Mouse (Mus musculus) activated CD4-positive, CD25-positive, alpha-beta regulatory T cell, adult 4 months (primary cell): ENCODE measurements at regions not wholly inside any gene's neighbourhood (a gene's known extent, or its start where the extent isn't known, plus 50 kb on each side); places are given as distances from the start of the nearest gene placed in this dataset.

Source experiments
- ATAC-seq: one replicate; pipeline ENCODE4 v1.8.0; 2017

- no peak for ATAC-seq
These were observed 104.8 kb upstream of the E030018B13Rik start for GRCm38 (mm10) chr7:63811816-63812215.

GRCm38 (mm10) chr7:63815531-63815930 lies 101.1 kb upstream of the E030018B13Rik start:
- ATAC-seq, result peak; percentile 26

- ATAC-seq, result peak; percentile 85
These were observed 100.4 kb upstream of the E030018B13Rik start for GRCm38 (mm10) chr7:63816056-63816941.

- ATAC-seq, result no peak
These were observed 99.2 kb upstream of the E030018B13Rik start for GRCm38 (mm10) chr7:63817476-63817875.

GRCm38 (mm10) chr7:63818105-63818504 lies 98.6 kb upstream of the E030018B13Rik start:
- ATAC-seq, result no peak

- no peak for ATAC-seq
These were observed 96.4 kb upstream of the E030018B13Rik start for GRCm38 (mm10) chr7:63820286-63820685.

GRCm38 (mm10) chr7:63822001-63822400 lies 94.7 kb upstream of the E030018B13Rik start:
- no peak for ATAC-seq

GRCm38 (mm10) chr7:63824009-63824408 lies 92.6 kb upstream of the E030018B13Rik start:
- no peak for ATAC-seq

GRCm38 (mm10) chr7:63829362-63829920 lies 87.2 kb upstream of the E030018B13Rik start:
- no peak for ATAC-seq

- no peak for ATAC-seq
These were observed 83.0 kb upstream of the E030018B13Rik start for GRCm38 (mm10) chr7:63833676-63834075.

GRCm38 (mm10) chr7:63835958-63836357 lies 80.7 kb upstream of the E030018B13Rik start:
- no peak for ATAC-seq
